In genomic region chr9:71390221-71390620, GRCm38 (mm10) we compare ENCODE assay signal across 31 mouse cellular contexts.
DNase-seq lines count a peak whose midpoint lies in the region; ATAC-seq and TF ChIP-seq lines count a peak whose summit lies in the region.
"Had no signal": no experiment of that assay in that cellular context is flagged by ENCODE, and none has a peak within 500 bp of the region (broad histone marks: within the 10 kb centered on the region; RNA-seq: fewer than 3 reads in every experiment).

No protein-coding gene starts in this region.

- TF ChIP-seq POLR2A in kidney, adult 2 months (IDR thresholded peaks at IDR 0.05; ENCODE audit: low read depth, low read length) = no peak

- no peaks in the 10 kb centered on the region for H3K27me3 ChIP-seq in embryonic facial prominence, embryonic 14.5 days (replicated peaks; ENCODE audit: control insufficient read depth, insufficient read depth, low read length)
- H3K27me3 ChIP-seq in embryonic facial prominence, embryonic 10.5 days (replicated peaks; ENCODE audit: low read depth, poor library complexity, severe bottlenecking) = no peaks in the 10 kb centered on the region
- no peaks in the 10 kb centered on the region for H3K27me3 ChIP-seq in kidney, adult 2 months (replicated peaks; ENCODE audit: control insufficient read depth, insufficient read depth, low read length)
- H3K27me3 ChIP-seq in kidney, embryonic 16.5 days (ENCODE audit: insufficient read depth, low read length) = no peaks in the 10 kb centered on the region
- no peaks in the 10 kb centered on the region for H3K27me3 ChIP-seq in kidney, postnatal 0 days (ENCODE audit: insufficient read depth, low read length)
- H3K27me3 ChIP-seq: CH12.LX; embryonic facial prominence, embryonic 15.5 days; heart, embryonic 13.5 days; Patski had no signal

- H3K27ac ChIP-seq in embryonic facial prominence, embryonic 14.5 days (replicated peaks; ENCODE audit: low read depth, low read length) = no peak overlapping the region
- H3K27ac ChIP-seq in embryonic facial prominence, embryonic 10.5 days (replicated peaks) = no peak overlapping the region
- no peak overlapping the region for H3K27ac ChIP-seq in kidney, adult 2 months (ENCODE audit: insufficient read depth, low read depth, low read length)
- no peak overlapping the region for H3K27ac ChIP-seq in kidney, embryonic 16.5 days (ENCODE audit: low read length)
- H3K27ac ChIP-seq in kidney, postnatal 0 days = no peak overlapping the region
- H3K27ac ChIP-seq: embryonic facial prominence, embryonic 15.5 days; gastrocnemius, adult 2 months; heart, adult 2 months; heart, embryonic 10.5 days; heart, embryonic 13.5 days; hindbrain, embryonic 14.5 days; hindbrain, postnatal 0 days had no signal

- no peak for TF ChIP-seq CTCF in kidney, adult 2 months (conservative IDR thresholded peaks at IDR 0.05; ENCODE audit: insufficient read depth, insufficient read length, low read depth, low read length)
- no peak for TF ChIP-seq CTCF in kidney, postnatal 0 days (IDR thresholded peaks at IDR 0.05; ENCODE audit: low read depth)

- WGBS in embryonic facial prominence, embryonic 14.5 days = 29% methylated on average over 5 of the region's 5 CpGs
- 71% methylated on average over 5 of the region's 5 CpGs for WGBS in embryonic facial prominence, embryonic 10.5 days
- WGBS in kidney, adult 2 months = 64% methylated on average over 5 of the region's 5 CpGs
- WGBS in kidney, embryonic 16.5 days = 30% methylated on average over 5 of the region's 5 CpGs
- 39% methylated on average over 5 of the region's 5 CpGs for WGBS in kidney, postnatal 0 days

- ATAC-seq in embryonic facial prominence, embryonic 14.5 days (ENCODE audit: low read depth) = no peak
- no peak for ATAC-seq in kidney, embryonic 16.5 days (ENCODE audit: low FRiP score, low TSS enrichment)
- no peak for ATAC-seq in kidney, postnatal 0 days (replicated peaks; ENCODE audit: low FRiP score, low read depth)
- ATAC-seq: forebrain, embryonic 14.5 days; forebrain, postnatal 0 days; hindbrain, postnatal 0 days; inflammation-experienced regulatory T-cells, adult 6 months; Patski had no signal

- no peaks in the 10 kb centered on the region for H3K4me1 ChIP-seq in embryonic facial prominence, embryonic 14.5 days (ENCODE audit: control insufficient read depth, insufficient read depth, low read length)
- H3K4me1 ChIP-seq in embryonic facial prominence, embryonic 10.5 days = no peaks in the 10 kb centered on the region
- H3K4me1 ChIP-seq in kidney, adult 2 months (ENCODE audit: control insufficient read depth, insufficient read depth, low read length) = no peaks in the 10 kb centered on the region
- peaks cover 5% of the 10 kb centered on the region; the same call in 1 of the 2 replicates for H3K4me1 ChIP-seq in kidney, embryonic 16.5 days (ENCODE audit: insufficient read depth, low read length)
- no peaks in the 10 kb centered on the region for H3K4me1 ChIP-seq in kidney, postnatal 0 days (replicated peaks; ENCODE audit: insufficient read depth, low read length)
- H3K4me1 ChIP-seq: embryonic facial prominence, embryonic 15.5 days; heart, embryonic 10.5 days had no signal

- H3K9ac ChIP-seq in embryonic facial prominence, embryonic 14.5 days (ENCODE audit: low read depth, low read length) = no peak overlapping the region
- H3K9ac ChIP-seq in kidney, embryonic 16.5 days (replicated peaks; ENCODE audit: low read length) = no peak overlapping the region
- no peak overlapping the region for H3K9ac ChIP-seq in kidney, postnatal 0 days (ENCODE audit: low read depth, low read length)
- H3K9ac ChIP-seq: embryonic facial prominence, embryonic 15.5 days; forebrain, postnatal 0 days; heart, embryonic 13.5 days; hindbrain, embryonic 14.5 days had no signal

- H3K36me3 ChIP-seq in embryonic facial prominence, embryonic 14.5 days (ENCODE audit: control insufficient read depth, insufficient read depth, low read length) = no peaks in the 10 kb centered on the region
- no peaks in the 10 kb centered on the region for H3K36me3 ChIP-seq in embryonic facial prominence, embryonic 10.5 days (replicated peaks)
- no peaks in the 10 kb centered on the region for H3K36me3 ChIP-seq in kidney, adult 2 months (ENCODE audit: control insufficient read depth, insufficient read depth, low read length)
- no peaks in the 10 kb centered on the region for H3K36me3 ChIP-seq in kidney, embryonic 16.5 days (ENCODE audit: insufficient read depth, low read length)
- no peaks in the 10 kb centered on the region for H3K36me3 ChIP-seq in kidney, postnatal 0 days (ENCODE audit: insufficient read depth, low read length)
- H3K36me3 ChIP-seq: embryonic facial prominence, embryonic 15.5 days; G1E; heart, embryonic 10.5 days; heart, embryonic 13.5 days had no signal

- no peaks in the 10 kb centered on the region for H3K9me3 ChIP-seq in embryonic facial prominence, embryonic 14.5 days (ENCODE audit: control insufficient read depth, low read length)
- H3K9me3 ChIP-seq in embryonic facial prominence, embryonic 10.5 days = no peaks in the 10 kb centered on the region
- no peaks in the 10 kb centered on the region for H3K9me3 ChIP-seq in kidney, embryonic 16.5 days (ENCODE audit: low read length)
- H3K9me3 ChIP-seq in kidney, postnatal 0 days (replicated peaks; ENCODE audit: low read length) = no peaks in the 10 kb centered on the region
- H3K9me3 ChIP-seq: embryonic facial prominence, embryonic 15.5 days; G1E; heart, embryonic 10.5 days; heart, embryonic 13.5 days had no signal

- no peak overlapping the region for H3K4me3 ChIP-seq in embryonic facial prominence, embryonic 14.5 days (ENCODE audit: low read depth, low read length)
- no peak overlapping the region for H3K4me3 ChIP-seq in embryonic facial prominence, embryonic 10.5 days
- H3K4me3 ChIP-seq in kidney, adult 2 months (ENCODE audit: insufficient read depth, low read depth, low read length) = no peak overlapping the region
- no peak overlapping the region for H3K4me3 ChIP-seq in kidney, embryonic 16.5 days (ENCODE audit: low read length)
- no peak overlapping the region for H3K4me3 ChIP-seq in kidney, postnatal 0 days (replicated peaks; ENCODE audit: low read depth, low read length)
- H3K4me3 ChIP-seq: embryonic facial prominence, embryonic 15.5 days; gastrocnemius, adult 2 months; heart, adult 2 months; heart, embryonic 10.5 days; heart, embryonic 13.5 days had no signal

- no peak overlapping the region for H3K4me2 ChIP-seq in embryonic facial prominence, embryonic 14.5 days (ENCODE audit: low read depth, low read length)
- H3K4me2 ChIP-seq in kidney, embryonic 16.5 days (replicated peaks; ENCODE audit: low read depth, low read length) = no peak overlapping the region
- no peak overlapping the region for H3K4me2 ChIP-seq in kidney, postnatal 0 days (ENCODE audit: low read length)
- H3K4me2 ChIP-seq: embryonic facial prominence, embryonic 15.5 days; heart, embryonic 13.5 days; hindbrain, embryonic 14.5 days had no signal

- peak; percentile 35 for DNase-seq in embryonic facial prominence, embryonic 14.5 days (ENCODE audit: low spot score)
- no peak for DNase-seq in embryonic facial prominence, embryonic 10.5 days (ENCODE audit: low spot score)
- DNase-seq in kidney, adult 2 months = peak; percentile 15
- DNase-seq in kidney, postnatal 0 days (ENCODE audit: low spot score) = peak; percentile 59
- no peak for DNase-seq in kidney, adult 18-20 months
- DNase-seq in mesoderm, embryonic 11.5 days (ENCODE audit: low read depth, low spot score) = peak; percentile 30
- no peak for DNase-seq in layer of hippocampus, postnatal 25 days (ENCODE audit: extremely low spot score in 1 of 2, low spot score in 1 of 2)
- DNase-seq: adrenal gland, postnatal 10 days; adrenal gland, postnatal 36 days; B cell, adult 2 months; cerebellum, adult 11 months; cerebellum, adult 2 months; cerebellum, adult 9-11 months; cerebellum, postnatal 25 days; forebrain, postnatal 0 days; gastrocnemius, adult 2 months; gastrocnemius, postnatal 14 days; heart, adult 2 months; heart, postnatal 14 days; heart, postnatal 4 days had no signal

Comparison
In these comparisons a context has a peak if more than half of its experiments do, and no peak if none do; other contexts are left out.
1. DNase-seq: peak in embryonic facial prominence, embryonic 14.5 days (single experiment), kidney, adult 2 months (single experiment), kidney, postnatal 0 days (single experiment) and mesoderm, embryonic 11.5 days (single experiment); none in embryonic facial prominence, embryonic 10.5 days (single experiment), kidney, adult 18-20 months (single experiment) and layer of hippocampus, postnatal 25 days (0 of 2).